Mouse (Mus musculus): ENCODE data around the gene Gcc2. TPM values are rescaled to one million over a fixed set of nuclear protein-coding genes. Genes with fewer than 3 reads are reported as not detected.

Gcc2 gene
- total and polyA plus RNA-seq, 2 experiments from 2014 or later: 32.0 to 109 TPM

DNA sequence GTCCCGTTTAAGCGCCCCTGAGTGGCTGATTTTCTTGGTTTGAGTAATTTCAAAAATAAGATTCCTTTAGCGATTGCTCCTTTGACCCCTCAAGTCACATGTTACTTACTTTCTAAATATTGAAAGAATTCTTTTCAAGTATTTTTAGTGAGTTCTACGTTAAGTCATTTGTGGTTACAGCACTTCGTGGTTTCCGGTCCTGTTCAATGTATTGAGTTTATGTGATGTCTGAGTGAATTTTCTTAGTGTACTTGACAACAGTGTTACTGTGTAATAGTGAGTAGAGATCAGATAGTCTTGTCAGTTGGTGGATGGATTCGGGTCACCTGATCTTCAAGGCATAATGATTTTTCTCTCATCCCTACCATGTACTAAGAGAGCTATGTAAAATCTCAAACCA is 26.9 kb downstream of the Gcc2 start:
- Histone ChIP-seq H3K27me3 (ENCODE audit: insufficient read depth, low read length) (no peaks in the 10 kb centered on the region), H3K4me1 (ENCODE audit: insufficient read depth, low read length) (no peaks in the 10 kb centered on the region), H3K27ac (no peak overlapping the region), H3K36me3 (ENCODE audit: insufficient read depth, low read length) (peaks cover 18% of the 10 kb centered on the region), H3K9me3 (ENCODE audit: low read length) (no peaks in the 10 kb centered on the region), H3K4me3 (ENCODE audit: low read length) (no peak overlapping the region), H3K9ac (replicated peaks; ENCODE audit: low read length) (no peak overlapping the region), H3K4me2 (ENCODE audit: low read depth, low read length) (no peak overlapping the region)
- 97% methylated on average over 7 of the region's 7 CpGs for WGBS
- no peak for DNase-seq (ENCODE audit: low spot score)
- TF ChIP-seq CTCF (IDR thresholded peaks at IDR 0.05; ENCODE audit: low read depth): no peak
- no peak for ATAC-seq

DNA sequence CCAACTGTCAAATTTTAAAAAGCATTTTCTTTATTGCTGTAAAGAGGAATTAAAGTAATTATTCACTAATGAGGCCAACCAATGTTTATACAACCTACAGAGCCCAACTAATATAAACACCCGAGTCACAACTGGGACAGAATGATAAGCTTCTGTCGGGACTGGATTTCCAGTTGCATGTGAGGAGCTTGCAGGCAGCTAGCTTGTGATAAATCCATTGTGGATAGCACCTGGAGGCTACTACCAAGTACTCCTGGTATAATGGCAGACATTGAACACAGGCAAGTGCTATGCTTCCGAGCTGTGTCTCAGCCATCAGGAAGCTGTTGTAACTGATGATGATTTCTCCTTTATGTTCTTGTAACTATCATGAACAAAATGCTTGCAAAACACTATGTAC is 35.4 kb downstream of the Gcc2 start:
- TF ChIP-seq CTCF (IDR thresholded peaks at IDR 0.05; ENCODE audit: low read depth): no peak
- Histone ChIP-seq H3K27me3 (ENCODE audit: insufficient read depth, low read length) (no peaks in the 10 kb centered on the region), H3K9ac (replicated peaks; ENCODE audit: low read length) (no peak overlapping the region), H3K27ac (no peak overlapping the region), H3K9me3 (ENCODE audit: low read length) (no peaks in the 10 kb centered on the region), H3K4me3 (ENCODE audit: low read length) (no peak overlapping the region), H3K4me2 (ENCODE audit: low read depth, low read length) (no peak overlapping the region), H3K36me3 (ENCODE audit: insufficient read depth, low read length) (peaks cover 54% of the 10 kb centered on the region), H3K4me1 (ENCODE audit: insufficient read depth, low read length) (no peaks in the 10 kb centered on the region)
- WGBS: 90% methylated on average over 3 of the region's 3 CpGs
- ATAC-seq (no peak), DNase-seq (ENCODE audit: low spot score) (no peak)

DNA sequence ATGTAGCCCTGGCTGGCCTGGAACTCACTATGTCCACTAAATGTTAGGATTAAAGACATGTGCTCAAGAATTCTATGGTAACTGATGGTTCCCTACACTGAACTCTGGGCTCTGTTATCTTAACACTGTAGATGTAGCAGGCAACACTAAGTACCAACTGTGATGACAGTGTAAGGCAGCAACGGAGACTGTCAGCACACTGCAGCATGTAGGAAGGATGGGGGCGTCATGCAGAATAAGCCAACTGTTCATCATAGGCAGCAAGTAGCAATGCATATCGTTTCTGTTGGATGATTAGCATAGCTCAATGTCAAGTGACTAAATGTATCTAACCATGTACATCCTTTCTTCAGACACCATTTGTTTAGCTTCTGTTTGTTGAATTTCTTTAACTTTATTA is 38.9 kb downstream of the Gcc2 start:
- Histone ChIP-seq H3K9ac (replicated peaks; ENCODE audit: low read length) (no peak overlapping the region), H3K4me1 (ENCODE audit: insufficient read depth, low read length) (no peaks in the 10 kb centered on the region), H3K27me3 (ENCODE audit: insufficient read depth, low read length) (no peaks in the 10 kb centered on the region), H3K36me3 (ENCODE audit: insufficient read depth, low read length) (peaks cover 72% of the 10 kb centered on the region), H3K4me2 (ENCODE audit: low read depth, low read length) (no peak overlapping the region), H3K9me3 (ENCODE audit: low read length) (no peaks in the 10 kb centered on the region), H3K4me3 (ENCODE audit: low read length) (no peak overlapping the region), H3K27ac (no peak overlapping the region)
- DNase-seq (ENCODE audit: low spot score) (no peak), ATAC-seq (no peak)
- TF ChIP-seq CTCF (IDR thresholded peaks at IDR 0.05; ENCODE audit: low read depth): no peak
- 92% methylated on average over 3 of the region's 3 CpGs for WGBS

DNA sequence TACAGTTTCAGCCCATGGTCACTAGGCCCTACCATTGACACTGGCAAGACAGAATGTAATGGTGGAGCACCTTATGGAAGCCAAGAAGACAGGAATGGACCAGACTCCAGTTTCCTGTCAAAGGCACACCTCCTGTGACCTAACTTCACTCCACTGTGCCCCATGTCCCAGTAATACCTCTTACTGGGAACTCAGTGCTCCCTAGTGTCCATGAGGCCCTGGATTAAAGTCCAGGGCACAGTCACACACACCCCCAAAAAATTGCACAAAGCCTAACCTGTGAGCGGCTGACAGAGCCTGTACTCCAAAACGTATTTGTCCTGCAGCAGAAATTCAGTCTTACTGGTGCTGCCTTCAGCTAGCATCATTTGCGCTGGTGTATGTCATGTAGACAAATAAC is 40.3 kb downstream of the Gcc2 start:
- 98% methylated on average over 3 of the region's 3 CpGs for WGBS
- no peaks in the 10 kb centered on the region for H3K27me3 ChIP-seq (ENCODE audit: insufficient read depth, low read length)
- no peaks in the 10 kb centered on the region for H3K9me3 ChIP-seq (ENCODE audit: low read length)
- H3K36me3 ChIP-seq (ENCODE audit: insufficient read depth, low read length): peaks cover 66% of the 10 kb centered on the region
- no peak overlapping the region for H3K4me2 ChIP-seq (ENCODE audit: low read depth, low read length)
- H3K4me3 ChIP-seq (ENCODE audit: low read length): no peak overlapping the region
- DNase-seq (ENCODE audit: low spot score) (no peak), ATAC-seq (no peak)
- H3K27ac ChIP-seq: no peak overlapping the region
- H3K9ac ChIP-seq (replicated peaks; ENCODE audit: low read length): no peak overlapping the region
- H3K4me1 ChIP-seq (ENCODE audit: insufficient read depth, low read length): no peaks in the 10 kb centered on the region
- TF ChIP-seq CTCF (IDR thresholded peaks at IDR 0.05; ENCODE audit: low read depth): no peak

DNA sequence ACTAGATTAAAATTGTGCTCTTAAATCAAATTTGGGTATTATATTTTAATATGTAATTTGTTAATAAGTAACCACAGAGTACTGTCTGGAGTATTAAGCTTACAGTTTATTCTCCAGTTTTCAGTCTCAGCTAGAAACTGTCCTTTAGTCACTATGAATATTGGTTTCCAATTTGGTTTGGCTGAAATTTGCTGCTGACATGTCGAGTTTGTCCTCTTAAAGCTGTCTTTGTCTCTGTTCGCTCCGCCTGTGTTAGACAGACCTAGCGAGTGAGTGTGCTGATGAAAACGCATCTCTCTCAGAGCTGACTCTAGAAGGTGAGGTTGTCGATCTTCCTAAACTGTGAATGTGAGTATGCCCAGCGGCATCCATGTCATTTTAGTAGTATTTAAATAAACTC is 49.7 kb downstream of the Gcc2 start:
- H3K27me3 ChIP-seq (ENCODE audit: insufficient read depth, low read length): no peaks in the 10 kb centered on the region
- whole genome bisulfite sequencing: 91% methylated on average over 7 of the region's 7 CpGs
- no peak for ATAC-seq
- no peak overlapping the region for H3K4me2 ChIP-seq (ENCODE audit: low read depth, low read length)
- no peak overlapping the region for H3K9ac ChIP-seq (replicated peaks; ENCODE audit: low read length)
- peaks cover 8% of the 10 kb centered on the region for H3K36me3 ChIP-seq (ENCODE audit: insufficient read depth, low read length)
- no peak for DNase-seq (ENCODE audit: low spot score)
- no peaks in the 10 kb centered on the region for H3K9me3 ChIP-seq (ENCODE audit: low read length)
- H3K4me3 ChIP-seq (ENCODE audit: low read length): no peak overlapping the region
- TF ChIP-seq CTCF (IDR thresholded peaks at IDR 0.05; ENCODE audit: low read depth): no peak
- no peak overlapping the region for H3K27ac ChIP-seq
- no peaks in the 10 kb centered on the region for H3K4me1 ChIP-seq (ENCODE audit: insufficient read depth, low read length)

DNA sequence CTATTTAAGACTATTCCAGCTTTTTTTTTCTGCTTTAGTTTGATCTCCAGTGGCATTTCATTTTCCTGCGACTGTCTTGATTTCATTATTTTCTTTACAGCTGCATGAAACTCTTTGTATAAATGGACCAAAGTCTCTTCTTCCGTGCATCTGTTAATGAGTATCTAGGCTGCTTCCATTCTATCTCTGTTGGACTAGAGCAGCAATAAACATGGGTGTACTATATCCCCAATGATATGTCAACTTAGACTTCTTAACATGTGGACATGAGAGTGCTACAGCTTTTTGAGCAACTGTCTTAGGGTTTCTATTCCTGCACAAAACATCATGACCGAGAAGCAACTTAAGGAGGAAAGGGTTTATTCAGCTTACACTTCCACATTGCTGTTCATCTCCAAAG is 51.6 kb downstream of the Gcc2 start:
- TF ChIP-seq CTCF (IDR thresholded peaks at IDR 0.05; ENCODE audit: low read depth): no peak
- H3K9me3 ChIP-seq (ENCODE audit: low read length): no peaks in the 10 kb centered on the region
- H3K4me3 ChIP-seq (ENCODE audit: low read length): no peak overlapping the region
- no peaks in the 10 kb centered on the region for H3K27me3 ChIP-seq (ENCODE audit: insufficient read depth, low read length)
- H3K27ac ChIP-seq: no peak overlapping the region
- no peak overlapping the region for H3K4me2 ChIP-seq (ENCODE audit: low read depth, low read length)
- ATAC-seq (no peak), DNase-seq (ENCODE audit: low spot score) (no peak)
- no peaks in the 10 kb centered on the region for H3K4me1 ChIP-seq (ENCODE audit: insufficient read depth, low read length)
- no peak overlapping the region for H3K9ac ChIP-seq (replicated peaks; ENCODE audit: low read length)
- 94% methylated on average over 3 of the region's 3 CpGs for WGBS
- H3K36me3 ChIP-seq (ENCODE audit: insufficient read depth, low read length): peaks cover 12% of the 10 kb centered on the region

DNA sequence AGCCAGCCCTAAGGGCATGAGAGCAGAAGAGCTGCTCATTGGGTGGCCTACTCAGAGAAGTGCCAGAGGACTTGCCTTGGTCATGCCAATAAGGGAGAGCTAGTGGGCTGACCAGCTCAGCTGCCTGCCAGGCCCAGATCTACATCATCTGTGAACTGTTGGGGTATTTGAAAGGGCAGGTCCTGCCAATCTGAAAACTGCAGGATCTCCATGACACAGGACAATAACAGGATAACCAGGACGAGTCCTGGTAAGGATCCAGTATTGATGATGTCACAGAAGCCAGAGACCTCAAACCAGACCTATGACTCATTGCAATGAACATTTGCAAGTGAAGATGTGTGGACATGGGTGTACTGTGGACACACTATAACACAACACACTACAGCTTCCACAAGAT is 55.5 kb downstream of the Gcc2 start:
- no peak for ATAC-seq

More for the DNA sequence above, 55.5 kb downstream of the Gcc2 start:
- no peak overlapping the region for H3K4me3 ChIP-seq (ENCODE audit: low read length)
- no peak for TF ChIP-seq CTCF (IDR thresholded peaks at IDR 0.05; ENCODE audit: low read depth)
- H3K4me1 ChIP-seq (ENCODE audit: insufficient read depth, low read length): no peaks in the 10 kb centered on the region
- no peak overlapping the region for H3K4me2 ChIP-seq (ENCODE audit: low read depth, low read length)
- H3K27me3 ChIP-seq (ENCODE audit: insufficient read depth, low read length): no peaks in the 10 kb centered on the region
- DNase-seq (ENCODE audit: low spot score): no peak
- 81% methylated on average over 1 of the region's 1 CpGs for WGBS
- no peak overlapping the region for H3K9ac ChIP-seq (replicated peaks; ENCODE audit: low read length)
- no peak overlapping the region for H3K27ac ChIP-seq
- peaks cover 13% of the 10 kb centered on the region for H3K36me3 ChIP-seq (ENCODE audit: insufficient read depth, low read length)
- H3K9me3 ChIP-seq (ENCODE audit: low read length): no peaks in the 10 kb centered on the region

Measured in hindbrain, postnatal 0 days (tissue).